Mouse (Mus musculus) hindbrain, embryonic 16.5 days (tissue): ENCODE results near the gene Slc43a2. TPM values are rescaled to one million over a fixed set of nuclear protein-coding genes. Genes with fewer than 3 reads are reported as not detected.

ENCODE experiments used
- ATAC-seq: fragments of 200-750 bp; cut with Nextera tagmentation; 2 replicates; pipeline ENCODE4 v1.8.0; 2017; ENCODE audit warnings: moderate TSS enrichment, moderate library complexity
- H3K27ac ChIP-seq: fragments of 300-500 bp; sonication (generic); 2 replicates; pipeline ENCODE4 v1.5.1; 2014; ENCODE audit warnings: low read depth, mild to moderate bottlenecking, control low read depth, low read length, moderate library complexity
- H3K27me3 ChIP-seq: fragments of 300-500 bp; sonication (generic); replicated peaks from 2 replicates; pipeline ENCODE4 v1.6.1; 2014; ENCODE audit warnings: low read length; ENCODE audit not compliant: control insufficient read depth, insufficient read depth
- H3K36me3 ChIP-seq: fragments of 300-500 bp; sonication (generic); 2 replicates; pipeline ENCODE4 v1.6.1; 2014; ENCODE audit warnings: mild to moderate bottlenecking, low read length, moderate library complexity, mixed read lengths; ENCODE audit not compliant: control insufficient read depth, insufficient read depth
- H3K4me1 ChIP-seq: fragments of 300-500 bp; sonication (generic); 2 replicates; pipeline ENCODE4 v1.6.1; 2014; ENCODE audit warnings: low read depth, low read length; ENCODE audit not compliant: control insufficient read depth, insufficient read depth
- H3K4me2 ChIP-seq: fragments of 300-500 bp; sonication (generic); 2 replicates; pipeline ENCODE4 v1.6.1; 2014; ENCODE audit warnings: mild to moderate bottlenecking, low read length, control low read depth, moderate library complexity
- H3K4me3 ChIP-seq: fragments of 300-500 bp; sonication (generic); 2 replicates; pipeline ENCODE4 v1.5.1; 2014; ENCODE audit warnings: mild to moderate bottlenecking, low read length, control low read depth, moderate library complexity
- H3K9ac ChIP-seq: fragments of 300-500 bp; sonication (generic); 2 replicates; pipeline ENCODE4 v1.6.1; 2014; ENCODE audit warnings: low read depth, mild to moderate bottlenecking, control low read depth, low read length, moderate library complexity
- H3K9me3 ChIP-seq: fragments of 300-500 bp; sonication (generic); 2 replicates; pipeline ENCODE4 v1.6.1; 2014; ENCODE audit warnings: mild to moderate bottlenecking, low read length, moderate library complexity; ENCODE audit not compliant: control insufficient read depth
- WGBS: fragments of 180-500 bp; shearing (Covaris S2); extraction: QIAGEN DNeasy Blood & Tissue Kit; methylation state at CpG from one replicate; pipeline ENCODE4 v1.1.7; 2014; 5-methylcytosine and 5-hydroxymethylcytosine counted together
- polyA plus RNA-seq: library from polyadenylated mRNA; unstranded; fragments of >200 nt; fragmentation: Nextera tagmentation; extraction: Ambion mirVana; gene quantifications from 2 replicates; pipeline ENCODE4 v1.2.1, GENCODE M21; 2015

Slc43a2 gene
- polyA plus RNA-seq, 1 experiment from 2014 or later: 16.9 TPM

DNA sequence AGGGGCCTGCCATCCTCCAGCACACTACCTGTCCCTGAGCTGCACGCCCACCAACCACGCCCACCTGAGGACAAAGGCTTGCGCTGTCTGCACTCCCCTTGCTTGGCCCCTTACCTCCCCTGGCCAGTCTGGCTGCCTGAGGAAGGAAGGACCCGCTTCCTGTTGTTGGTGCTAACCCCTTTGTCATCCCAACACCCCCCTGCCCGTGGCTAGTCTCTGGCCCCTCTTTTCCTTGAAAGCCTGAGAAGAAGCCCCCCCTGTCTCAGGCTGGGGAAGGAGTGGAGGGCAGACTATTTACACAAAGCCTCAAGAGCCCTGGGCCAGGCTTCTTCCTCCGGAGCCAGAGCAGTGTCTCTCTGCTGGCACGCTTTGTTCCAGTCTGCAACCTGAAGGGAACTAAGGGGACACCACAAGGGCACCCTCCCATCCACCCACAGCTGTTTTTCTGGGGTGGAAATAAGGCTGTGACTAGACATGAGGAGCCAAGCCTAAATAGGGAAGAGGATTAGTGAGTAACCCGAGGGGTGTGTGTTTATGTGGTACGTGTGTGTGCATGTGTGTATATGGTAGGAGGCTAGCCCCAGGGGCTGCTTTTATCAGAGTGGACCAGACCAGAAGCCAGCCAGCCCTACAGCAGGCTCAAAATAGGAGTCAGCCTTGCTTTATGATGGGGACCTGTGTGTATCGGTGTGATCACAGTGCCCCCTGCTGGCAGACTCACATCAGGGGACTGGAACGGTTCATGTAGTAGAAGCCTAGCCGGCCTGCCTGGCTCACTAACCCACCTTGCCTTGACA is 41.6 kb downstream of the Slc43a2 start:
- peak overlapping the region; percentile 46 for H3K9ac ChIP-seq
- no peak overlapping the region for H3K4me2 ChIP-seq
- peaks cover 16% of the 10 kb centered on the region for H3K4me1 ChIP-seq
- WGBS: 12% methylated on average over 12 of the region's 12 CpGs
- no peaks in the 10 kb centered on the region for H3K9me3 ChIP-seq
- peak overlapping the region; percentile 77 for H3K27ac ChIP-seq
- peak; percentile 87 for ATAC-seq
- peaks cover 7% of the 10 kb centered on the region; the same call in 1 of the 2 replicates for H3K36me3 ChIP-seq
- no peak overlapping the region for H3K4me3 ChIP-seq
- no peaks in the 10 kb centered on the region for H3K27me3 ChIP-seq

GRCm38 (mm10) chr11:75574378-75575123 is 43.1 kb downstream of the Slc43a2 start:
- no peak overlapping the region for H3K9ac ChIP-seq
- H3K4me1 ChIP-seq: peaks cover 16% of the 10 kb centered on the region
- H3K27me3 ChIP-seq: no peaks in the 10 kb centered on the region
- no peak for ATAC-seq
- H3K27ac ChIP-seq: no peak overlapping the region
- 89% methylated on average over 5 of the region's 5 CpGs for WGBS
- no peak overlapping the region for H3K4me2 ChIP-seq
- H3K9me3 ChIP-seq: no peaks in the 10 kb centered on the region
- H3K4me3 ChIP-seq: no peak overlapping the region
- H3K36me3 ChIP-seq: no peaks in the 10 kb centered on the region

- peaks cover 16% of the 10 kb centered on the region for H3K4me1 ChIP-seq
- no peak for ATAC-seq
- no peak overlapping the region for H3K4me3 ChIP-seq
- no peaks in the 10 kb centered on the region for H3K36me3 ChIP-seq
- H3K9me3 ChIP-seq: no peaks in the 10 kb centered on the region
- WGBS: 78% methylated on average over 9 of the region's 9 CpGs
- no peak overlapping the region for H3K4me2 ChIP-seq
- H3K9ac ChIP-seq: no peak overlapping the region
- H3K27me3 ChIP-seq: no peaks in the 10 kb centered on the region
- H3K27ac ChIP-seq: no peak overlapping the region
Observed at GRCm38 (mm10) chr11:75575560-75576123, 44.1 kb downstream of the Slc43a2 start.

DNA sequence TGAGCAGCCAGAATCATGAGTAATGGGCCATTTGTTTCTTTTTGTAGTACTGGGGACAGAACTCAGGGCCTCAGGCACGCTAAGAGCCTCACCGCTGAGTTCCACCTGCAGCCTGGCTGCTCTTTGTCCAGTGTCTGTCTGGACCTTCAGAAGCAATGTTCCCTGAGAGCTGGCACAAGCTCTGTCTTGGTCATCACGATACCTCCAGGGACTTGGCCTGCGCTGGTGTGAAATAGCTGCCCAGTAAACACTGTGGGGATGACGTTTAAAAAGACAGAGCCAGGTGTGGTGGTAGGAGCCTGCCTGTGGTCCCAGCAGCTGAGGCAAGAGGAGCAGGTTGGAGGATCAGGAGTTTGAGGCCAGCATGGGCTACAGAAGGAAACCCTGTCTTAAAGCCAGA is 47.1 kb downstream of the Slc43a2 start:
- H3K9ac ChIP-seq: no peak overlapping the region
- H3K4me2 ChIP-seq: no peak overlapping the region
- WGBS: 87% methylated on average over 5 of the region's 5 CpGs
- H3K9me3 ChIP-seq: no peaks in the 10 kb centered on the region
- H3K27ac ChIP-seq: no peak overlapping the region
- no peak for ATAC-seq
- no peaks in the 10 kb centered on the region for H3K36me3 ChIP-seq
- no peaks in the 10 kb centered on the region for H3K4me1 ChIP-seq
- H3K27me3 ChIP-seq: no peaks in the 10 kb centered on the region
- no peak overlapping the region for H3K4me3 ChIP-seq

DNA sequence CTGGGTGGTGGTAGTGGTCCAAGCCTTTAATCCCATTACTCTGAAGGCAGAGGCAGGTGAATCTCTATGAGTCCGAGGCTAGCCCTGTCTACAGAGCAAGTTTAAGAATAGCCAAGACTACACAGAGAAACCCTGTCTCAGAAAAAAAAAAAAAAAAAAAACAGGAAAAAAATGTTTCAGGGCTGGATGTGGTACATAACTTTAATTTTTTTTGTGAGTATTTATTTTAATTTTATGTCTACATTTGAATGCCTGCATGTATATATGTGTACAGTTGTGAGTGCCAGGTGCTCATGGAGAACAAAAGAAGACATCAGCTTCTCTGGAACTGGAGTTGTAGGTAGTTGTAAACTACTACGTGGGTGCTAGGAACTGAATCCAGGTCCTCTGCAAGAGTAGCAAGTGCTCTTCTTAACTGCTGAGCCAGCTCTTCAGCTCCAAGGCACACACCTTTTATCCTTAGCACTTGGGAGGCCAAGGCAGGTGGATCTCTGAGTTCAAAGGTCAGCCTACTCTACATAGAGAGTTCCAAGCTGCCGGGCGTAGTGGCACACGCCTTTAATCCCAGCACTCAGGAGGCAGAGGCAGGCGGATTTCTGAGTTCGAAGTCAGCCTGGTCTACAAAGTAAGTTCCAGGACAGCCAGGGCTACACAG is 50.1 kb downstream of the Slc43a2 start:
- H3K9me3 ChIP-seq: no peaks in the 10 kb centered on the region
- no peaks in the 10 kb centered on the region for H3K27me3 ChIP-seq
- no peak for ATAC-seq
- H3K27ac ChIP-seq: no peak overlapping the region
- H3K4me1 ChIP-seq: no peaks in the 10 kb centered on the region
- no peak overlapping the region for H3K4me2 ChIP-seq
- H3K36me3 ChIP-seq: no peaks in the 10 kb centered on the region
- no peak overlapping the region for H3K9ac ChIP-seq
- WGBS: 91% methylated on average over 7 of the region's 7 CpGs
- H3K4me3 ChIP-seq: no peak overlapping the region

GRCm38 (mm10) chr11:75583521-75583920 is 52.0 kb downstream of the Slc43a2 start:
- Histone ChIP-seq H3K36me3 (no peaks in the 10 kb centered on the region), H3K9ac (no peak overlapping the region), H3K4me3 (no peak overlapping the region), H3K4me2 (no peak overlapping the region), H3K9me3 (no peaks in the 10 kb centered on the region), H3K4me1 (no peaks in the 10 kb centered on the region), H3K27me3 (no peaks in the 10 kb centered on the region), H3K27ac (no peak overlapping the region)
- 77% methylated on average over 2 of the region's 2 CpGs for WGBS
- ATAC-seq: no peak

DNA sequence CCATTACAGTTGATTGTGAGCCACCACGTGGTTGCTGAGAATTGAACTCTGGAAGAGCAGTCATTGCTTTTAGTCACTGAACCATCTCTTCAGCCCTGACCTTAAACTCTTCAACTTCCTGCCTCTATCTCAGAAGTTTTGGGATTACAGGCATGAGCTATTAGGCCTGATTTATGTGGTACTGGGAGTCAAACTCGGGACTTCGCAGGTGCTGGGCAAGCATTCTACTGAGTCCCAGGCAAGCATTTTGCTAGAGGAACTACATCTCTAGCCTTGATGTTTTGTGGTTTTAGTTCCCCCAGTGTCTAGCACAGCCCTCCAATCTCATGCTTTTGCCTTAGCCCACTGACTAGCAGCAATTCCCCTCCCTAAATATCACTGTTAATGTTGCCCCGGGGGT is 53.6 kb downstream of the Slc43a2 start:
- Histone ChIP-seq H3K27me3 (no peaks in the 10 kb centered on the region), H3K9me3 (no peaks in the 10 kb centered on the region), H3K36me3 (no peaks in the 10 kb centered on the region), H3K4me3 (no peak overlapping the region), H3K4me2 (no peak overlapping the region), H3K4me1 (peaks cover 14% of the 10 kb centered on the region), H3K9ac (no peak overlapping the region), H3K27ac (no peak overlapping the region)
- no peak for ATAC-seq
- 85% methylated on average over 4 of the region's 4 CpGs for WGBS

GRCm38 (mm10) chr11:75585978-75586377 is 54.5 kb downstream of the Slc43a2 start:
- Histone ChIP-seq H3K4me1 (peaks cover 16% of the 10 kb centered on the region), H3K4me3 (no peak overlapping the region), H3K9me3 (no peaks in the 10 kb centered on the region), H3K36me3 (no peaks in the 10 kb centered on the region), H3K4me2 (no peak overlapping the region), H3K27ac (no peak overlapping the region), H3K9ac (no peak overlapping the region), H3K27me3 (no peaks in the 10 kb centered on the region)
- 79% methylated on average over 5 of the region's 5 CpGs for WGBS
- ATAC-seq: no peak

DNA sequence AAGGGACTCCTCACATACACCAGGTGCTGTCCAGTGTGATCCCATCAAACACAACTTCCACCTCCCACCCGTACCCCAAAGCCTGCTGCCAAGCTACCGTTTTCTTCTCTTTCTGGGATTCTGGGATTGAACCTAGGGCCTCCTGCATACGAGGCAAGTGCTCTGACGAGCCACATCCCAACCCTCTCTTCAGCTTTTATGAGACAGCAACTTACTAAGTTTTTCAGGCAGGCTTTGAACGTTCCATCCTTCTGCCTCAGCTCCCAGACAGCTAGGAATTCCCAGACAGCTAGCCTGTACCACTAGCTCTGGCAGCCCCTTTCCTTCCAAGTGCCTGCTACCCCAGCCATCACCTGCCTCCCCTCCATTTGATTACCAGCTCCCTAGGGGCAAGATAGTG is 55.5 kb downstream of the Slc43a2 start:
- Histone ChIP-seq H3K36me3 (peaks cover 1% of the 10 kb centered on the region; the same call in 1 of the 2 replicates), H3K4me2 (no peak overlapping the region), H3K27me3 (no peaks in the 10 kb centered on the region), H3K4me3 (no peak overlapping the region), H3K9me3 (no peaks in the 10 kb centered on the region), H3K4me1 (peaks cover 16% of the 10 kb centered on the region), H3K9ac (no peak overlapping the region), H3K27ac (no peak overlapping the region)
- 88% methylated on average over 5 of the region's 5 CpGs for WGBS
- ATAC-seq: no peak
